Mouse (Mus musculus) lung, postnatal 4 days (tissue): Measurements from ENCODE around the gene Dis3.
"Not testable (repeated sequence)": the region's sequence is repeated elsewhere in the genome, so short reads cannot be mapped to it uniquely, and the experiment has no call there.

ENCODE experiments used
- DNase-seq, 2 experiments: peaks; one replicate each; pipeline ENCODE4 v3.0.0; 2021

The Dis3 gene

GRCm38 (mm10) chr14:99060616-99061015 lies 39.0 kb downstream of the Dis3 start:
- peak; percentile 10 to 42 for DNase-seq

GRCm38 (mm10) chr14:99058959-99059586 lies 40.5 kb downstream of the Dis3 start:
- DNase-seq = peak; percentile 11 to 23

- DNase-seq = peak in 1 of 2 experiments; percentile 10
Observed at GRCm38 (mm10) chr14:99046782-99047181, 52.8 kb downstream of the Dis3 start.

- DNase-seq = peak; percentile 94 to 95
Observed at GRCm38 (mm10) chr14:99046031-99046781, 53.4 kb downstream of the Dis3 start, which contains the start of the genes Mzt1 and Bora. Gene Mzt1, minus strand, starts transcription at chr14:99046134. Gene Bora, plus strand, starts transcription at chr14:99046222.

- peak in 1 of 2 experiments; percentile 36 for DNase-seq
Observed at GRCm38 (mm10) chr14:99045378-99046030, 54.1 kb downstream of the Dis3 start.

- DNase-seq = no peak
Observed at GRCm38 (mm10) chr14:99044718-99045117, 54.9 kb downstream of the Dis3 start.

GRCm38 (mm10) chr14:99044096-99044495 lies 55.5 kb downstream of the Dis3 start:
- no peak for DNase-seq

- DNase-seq = no peak
Observed at GRCm38 (mm10) chr14:99043499-99043898, 56.1 kb downstream of the Dis3 start.

GRCm38 (mm10) chr14:99041416-99041815 lies 58.2 kb downstream of the Dis3 start:
- no peak for DNase-seq

- DNase-seq = not testable (repeated sequence)
Observed at GRCm38 (mm10) chr14:99039308-99039707, 60.3 kb downstream of the Dis3 start.

GRCm38 (mm10) chr14:99037703-99038102 lies 61.9 kb downstream of the Dis3 start:
- no peak for DNase-seq

- DNase-seq = no peak
Observed at GRCm38 (mm10) chr14:99036039-99036438, 63.5 kb downstream of the Dis3 start.

- DNase-seq = not testable (repeated sequence)
Observed at GRCm38 (mm10) chr14:99034851-99035250, 64.7 kb downstream of the Dis3 start.

- DNase-seq = no peak
Observed at GRCm38 (mm10) chr14:99032596-99032995, 67.0 kb downstream of the Dis3 start.

- no peak for DNase-seq
Observed at GRCm38 (mm10) chr14:99031337-99031873, 68.2 kb downstream of the Dis3 start.

GRCm38 (mm10) chr14:99029987-99030386 lies 69.6 kb downstream of the Dis3 start:
- no peak for DNase-seq
